ENCODE assay signal across 11 mouse cellular contexts in genomic region chr2:69640100-69640499, GRCm38 (mm10). TPM values are rescaled to one million over a fixed set of nuclear protein-coding genes. Genes with fewer than 3 reads are reported as not detected.
DNase-seq lines count a peak whose midpoint lies in the region; ATAC-seq lines count a peak whose summit lies in the region.
"Had no signal": no experiment of that assay in that cellular context is flagged by ENCODE, and none has a peak within 500 bp of the region (broad histone marks: within the 10 kb centered on the region; RNA-seq: fewer than 3 reads in every experiment).

No protein-coding gene starts in this region.

- H3K27ac ChIP-seq in hindbrain, embryonic 16.5 days (ENCODE audit: low read depth, low read length): peak overlapping the region; percentile 12; the same call in 1 of the 2 replicates
- H3K27ac ChIP-seq in neural tube, embryonic 15.5 days (replicated peaks): no peak overlapping the region

- H3K9me3 ChIP-seq in hindbrain, embryonic 16.5 days (ENCODE audit: control insufficient read depth, low read length): no peaks in the 10 kb centered on the region
- H3K9me3 ChIP-seq in neural tube, embryonic 15.5 days (replicated peaks): no peaks in the 10 kb centered on the region

- WGBS in hindbrain, embryonic 16.5 days: 45% methylated on average over 10 of the region's 10 CpGs
- 48% methylated on average over 10 of the region's 10 CpGs for WGBS in neural tube, embryonic 15.5 days

- H3K4me2 ChIP-seq in hindbrain, embryonic 16.5 days (ENCODE audit: low read length): peak overlapping the region; percentile 38
- H3K4me2 ChIP-seq in neural tube, embryonic 15.5 days: peak overlapping the region; percentile 31
- H3K4me2 ChIP-seq: heart, embryonic 12.5 days had no signal

- intact Hi-C loops in left cerebral cortex, postnatal 4 days (cut with DNase I): no loop called here

- peak; percentile 81 for ATAC-seq in hindbrain, embryonic 16.5 days
- peak; percentile 51; the same call in 1 of the 2 replicates for ATAC-seq in neural tube, embryonic 15.5 days (ENCODE audit: low FRiP score)

- H3K36me3 ChIP-seq in hindbrain, embryonic 16.5 days (ENCODE audit: control insufficient read depth, insufficient read depth, low read length): no peaks in the 10 kb centered on the region
- no peaks in the 10 kb centered on the region for H3K36me3 ChIP-seq in neural tube, embryonic 15.5 days
- H3K36me3 ChIP-seq: G1E; heart, embryonic 12.5 days had no signal

- no peaks in the 10 kb centered on the region for H3K4me1 ChIP-seq in hindbrain, embryonic 16.5 days (ENCODE audit: control insufficient read depth, insufficient read depth, low read depth, low read length)
- no peaks in the 10 kb centered on the region for H3K4me1 ChIP-seq in neural tube, embryonic 15.5 days
- H3K4me1 ChIP-seq: heart, embryonic 12.5 days had no signal

- H3K27me3 ChIP-seq in hindbrain, embryonic 16.5 days (replicated peaks; ENCODE audit: control insufficient read depth, insufficient read depth, low read length): no peaks in the 10 kb centered on the region
- no peaks in the 10 kb centered on the region for H3K27me3 ChIP-seq in neural tube, embryonic 15.5 days (replicated peaks)
- H3K27me3 ChIP-seq: heart, embryonic 12.5 days had no signal

- H3K9ac ChIP-seq in hindbrain, embryonic 16.5 days (ENCODE audit: low read depth, low read length): peak overlapping the region; percentile 17; the same call in 1 of the 2 replicates
- no peak overlapping the region for H3K9ac ChIP-seq in neural tube, embryonic 15.5 days (replicated peaks)
- H3K9ac ChIP-seq: heart, embryonic 12.5 days had no signal

- no peak overlapping the region for H3K4me3 ChIP-seq in hindbrain, embryonic 16.5 days (ENCODE audit: low read length)
- no peak overlapping the region for H3K4me3 ChIP-seq in neural tube, embryonic 15.5 days (replicated peaks)
- H3K4me3 ChIP-seq: heart, embryonic 12.5 days had no signal

- DNase-seq in left cerebral cortex, postnatal 4 days: peak; percentile 49
- DNase-seq in left cerebral cortex, adult 9 months (ENCODE audit: low spot score in 2 of 2): no peak
- DNase-seq in ZHBTc4 (ENCODE audit: low read depth, low spot score): peak; percentile 89
- DNase-seq in lung, postnatal 10 days: no peak
- no peak for DNase-seq in gastrocnemius, adult 8-10 months (ENCODE audit: low spot score in 2 of 2)
- no peak for DNase-seq in heart, adult 18-20 months

RNA-seq across cellular contexts. Expression of gene Bbs5, which starts 6.9 kb away (rescaled TPM):
- total RNA-seq in left cerebral cortex, postnatal 4 days (2021): 10 to 100 TPM; 25.4 to 29.3 TPM
- 26.1 and 28.3 TPM in 2 replicates for polyA plus RNA-seq in hindbrain, embryonic 16.5 days (2015; fragmentation: Nextera tagmentation; extraction: Ambion mirVana)
- polyA plus RNA-seq in neural tube, embryonic 15.5 days (2015; fragmentation: Nextera tagmentation; extraction: Ambion mirVana): 23.9 and 26.0 TPM in 2 replicates
- total RNA-seq in gastrocnemius, adult 8-10 months (2022): 1 to 10 TPM; 2.9 to 3.4 (median 3.2) TPM
- 1 to 10 TPM; 4.3 to 4.4 TPM for total RNA-seq in heart, adult 18-20 months (2021)
- total RNA-seq: neutrophil, adult 5-6 weeks had no signal

RNA-seq across cellular contexts. Expression of gene Klhl41, which starts 29.8 kb away (rescaled TPM):
- total RNA-seq in left cerebral cortex, postnatal 4 days (2021): under 1 TPM; 0.58 to 0.66 TPM
- polyA plus RNA-seq in hindbrain, embryonic 16.5 days (2015; fragmentation: Nextera tagmentation; extraction: Ambion mirVana): 0.08 and 1.6 TPM in 2 replicates
- 2.1 and 2.2 TPM in 2 replicates for polyA plus RNA-seq in neural tube, embryonic 15.5 days (2015; fragmentation: Nextera tagmentation; extraction: Ambion mirVana)
- total RNA-seq in gastrocnemius, adult 8-10 months (2022): 100 to 1,000 TPM; 595 to 639 (median 634) TPM
- 10 to 100 TPM; 74.2 to 74.4 TPM for total RNA-seq in heart, adult 18-20 months (2021)
- total RNA-seq: G1E; neutrophil, adult 5-6 weeks had no signal
- polyA plus RNA-seq: G1E had no signal

RNA-seq across cellular contexts. Expression of gene Lrp2, which starts 54.2 kb away (rescaled TPM):
- total RNA-seq in left cerebral cortex, postnatal 4 days (2021): under 1 TPM; 0.34 to 0.54 TPM
- polyA plus RNA-seq in hindbrain, embryonic 16.5 days (2015; fragmentation: Nextera tagmentation; extraction: Ambion mirVana): 0.64 and 0.95 TPM in 2 replicates
- 0.46 and 0.66 TPM in 2 replicates for polyA plus RNA-seq in neural tube, embryonic 15.5 days (2015; fragmentation: Nextera tagmentation; extraction: Ambion mirVana)
- total RNA-seq in gastrocnemius, adult 8-10 months (2022): not detected
- total RNA-seq in heart, adult 18-20 months (2021): 1 to 10 TPM in 1 of 2 experiments, under 1 TPM in 1; 0.72 to 1.4 TPM
- total RNA-seq: neutrophil, adult 5-6 weeks had no signal
- polyA plus RNA-seq: G1E had no signal

Comparison
In these comparisons a context has a peak if more than half of its experiments do, and no peak if none do; other contexts are left out.
1. DNase-seq: peak in left cerebral cortex, postnatal 4 days (single experiment) and ZHBTc4 (single experiment); none in left cerebral cortex, adult 9 months (0 of 2), lung, postnatal 10 days (single experiment), gastrocnemius, adult 8-10 months (0 of 2) and heart, adult 18-20 months (0 of 2).
2. RNA of gene Bbs5, which starts 6.9 kb away (total RNA-seq): 25.4 to 29.3 TPM in left cerebral cortex, postnatal 4 days; 4.3 to 4.4 TPM in heart, adult 18-20 months and 2.9 to 3.4 TPM in gastrocnemius, adult 8-10 months; every median in the first group is over 4 times any median in the second.
3. RNA of gene Klhl41, which starts 29.8 kb away (total RNA-seq): 595 to 639 TPM in gastrocnemius, adult 8-10 months and 74.2 to 74.4 TPM in heart, adult 18-20 months; 0.58 to 0.66 TPM in left cerebral cortex, postnatal 4 days; every median in the first group is over 10 times any median in the second.